Mouse (Mus musculus) heart, embryonic 10.5 days (tissue): ENCODE measurements around the gene Ppp1r27. TPM values are rescaled to one million over a fixed set of nuclear protein-coding genes. Genes with fewer than 3 reads are reported as not detected.
"Not testable (repeated sequence)": the region's sequence is repeated elsewhere in the genome, so short reads cannot be mapped to it uniquely, and the experiment has no call there.

ENCODE experiments used
- DNase-seq: peaks from one replicate; pipeline ENCODE4 v3.0.0-alpha.2; 2017; ENCODE audit warnings: low spot score
- H3K27ac ChIP-seq: fragments of 300-500 bp; sonication (generic); 2 replicates; pipeline ENCODE4 v1.5.1; 2016; ENCODE audit warnings: mild to moderate bottlenecking
- H3K27me3 ChIP-seq: fragments of 300-500 bp; sonication (generic); 2 replicates; pipeline ENCODE4 v1.6.1; 2016; ENCODE audit warnings: mild to moderate bottlenecking; ENCODE audit not compliant: poor library complexity, insufficient read depth, severe bottlenecking
- H3K36me3 ChIP-seq: fragments of 300-500 bp; sonication (generic); 2 replicates; pipeline ENCODE4 v1.6.1; 2016; ENCODE audit warnings: mild to moderate bottlenecking, moderate library complexity
- H3K4me1 ChIP-seq: fragments of 300-500 bp; sonication (generic); 2 replicates; pipeline ENCODE4 v1.6.1; 2016; ENCODE audit warnings: mild to moderate bottlenecking
- H3K4me3 ChIP-seq: fragments of 300-500 bp; sonication (generic); 2 replicates; pipeline ENCODE4 v1.5.1; 2016; ENCODE audit warnings: mild to moderate bottlenecking, moderate library complexity
- H3K9me3 ChIP-seq: fragments of 300-500 bp; sonication (generic); 2 replicates; pipeline ENCODE4 v1.6.1; 2016; ENCODE audit warnings: mild to moderate bottlenecking, moderate library complexity
- WGBS: fragments of 180-500 bp; shearing (Covaris S2); methylation state at CpG from one replicate; pipeline ENCODE4 v1.1.7; 2016; 5-methylcytosine and 5-hydroxymethylcytosine counted together
- polyA plus RNA-seq: library from polyadenylated mRNA; unstranded; fragments of >200 nt; fragmentation: Nextera tagmentation; extraction: Ambion mirVana; gene quantifications from 2 replicates; pipeline ENCODE4 v1.2.1, GENCODE M21; 2016

Ppp1r27 gene
- polyA plus RNA-seq, 1 experiment from 2014 or later = not detected

GRCm38 (mm10) chr11:120572417-120572751 lies 21.5 kb upstream of the Ppp1r27 start:
- WGBS = under 1% methylated on average over 24 of the region's 24 CpGs
- no peak for DNase-seq
- Histone ChIP-seq H3K4me3 (peak overlapping the region; percentile 99), H3K27ac (peak overlapping the region; percentile 97), H3K4me1 (peaks cover 24% of the 10 kb centered on the region), H3K9me3 (no peaks in the 10 kb centered on the region), H3K36me3 (peaks cover 50% of the 10 kb centered on the region), H3K27me3 (no peaks in the 10 kb centered on the region)

GRCm38 (mm10) chr11:120571754-120572416 lies 21.0 kb upstream of the Ppp1r27 start:
- Histone ChIP-seq H3K27me3 (no peaks in the 10 kb centered on the region), H3K9me3 (no peaks in the 10 kb centered on the region), H3K27ac (peak overlapping the region; percentile 97), H3K36me3 (peaks cover 50% of the 10 kb centered on the region), H3K4me1 (peaks cover 24% of the 10 kb centered on the region), H3K4me3 (peak overlapping the region; percentile 99)
- WGBS = 8% methylated on average over 11 of the region's 11 CpGs
- DNase-seq = no peak

- H3K27ac ChIP-seq = peak overlapping the region; percentile 97; the same call in 1 of the 2 replicates
- H3K4me1 ChIP-seq = peaks cover 24% of the 10 kb centered on the region
- 34% methylated on average over 3 of the region's 3 CpGs for WGBS
- no peaks in the 10 kb centered on the region for H3K9me3 ChIP-seq
- peak overlapping the region; percentile 99 for H3K4me3 ChIP-seq
- peaks cover 51% of the 10 kb centered on the region for H3K36me3 ChIP-seq
- DNase-seq = no peak
- H3K27me3 ChIP-seq = no peaks in the 10 kb centered on the region
These were observed 20.2 kb upstream of the Ppp1r27 start for GRCm38 (mm10) chr11:120571122-120571521.

GRCm38 (mm10) chr11:120568324-120568723 lies 17.4 kb upstream of the Ppp1r27 start:
- WGBS = 95% methylated on average over 6 of the region's 6 CpGs
- Histone ChIP-seq H3K9me3 (no peaks in the 10 kb centered on the region), H3K36me3 (peaks cover 79% of the 10 kb centered on the region), H3K4me3 (no peak overlapping the region), H3K27me3 (no peaks in the 10 kb centered on the region), H3K4me1 (peaks cover 14% of the 10 kb centered on the region), H3K27ac (no peak overlapping the region)
- no peak for DNase-seq

- Histone ChIP-seq H3K9me3 (no peaks in the 10 kb centered on the region), H3K4me1 (no peaks in the 10 kb centered on the region), H3K4me3 (no peak overlapping the region), H3K27ac (no peak overlapping the region), H3K27me3 (no peaks in the 10 kb centered on the region), H3K36me3 (peaks cover 97% of the 10 kb centered on the region)
- no peak for DNase-seq
- WGBS = 84% methylated on average over 9 of the region's 9 CpGs
These were observed 14.2 kb upstream of the Ppp1r27 start for GRCm38 (mm10) chr11:120565114-120565513.

- Histone ChIP-seq H3K9me3 (no peaks in the 10 kb centered on the region), H3K4me1 (no peaks in the 10 kb centered on the region), H3K27me3 (no peaks in the 10 kb centered on the region), H3K36me3 (peaks cover 93% of the 10 kb centered on the region), H3K4me3 (no peak overlapping the region), H3K27ac (no peak overlapping the region)
- 93% methylated on average over 13 of the region's 13 CpGs for WGBS
- DNase-seq = no peak
These were observed 12.0 kb upstream of the Ppp1r27 start for GRCm38 (mm10) chr11:120562949-120563348.

- H3K4me3 ChIP-seq = no peak overlapping the region
- peak; percentile 70 for DNase-seq
- WGBS = 94% methylated on average over 13 of the region's 13 CpGs
These were observed 10.2 kb upstream of the Ppp1r27 start for GRCm38 (mm10) chr11:120560952-120561728.

GRCm38 (mm10) chr11:120558843-120559242 lies 7.9 kb upstream of the Ppp1r27 start:
- H3K36me3 ChIP-seq = peaks cover 52% of the 10 kb centered on the region
- not testable (repeated sequence) for H3K27ac ChIP-seq, H3K27me3 ChIP-seq, DNase-seq, H3K4me3 ChIP-seq, H3K9me3 ChIP-seq
- H3K4me1 ChIP-seq = peaks cover 12% of the 10 kb centered on the region
- 88% methylated on average over 6 of the region's 6 CpGs for WGBS

More at GRCm38 (mm10) chr11:120560952-120561728, 10.2 kb upstream of the Ppp1r27 start:
- Histone ChIP-seq H3K9me3 (no peaks in the 10 kb centered on the region), H3K4me1 (no peaks in the 10 kb centered on the region), H3K27me3 (no peaks in the 10 kb centered on the region), H3K36me3 (peaks cover 75% of the 10 kb centered on the region), H3K27ac (no peak overlapping the region)

GRCm38 (mm10) chr11:120555260-120555659 lies 4.3 kb upstream of the Ppp1r27 start:
- Histone ChIP-seq H3K4me3 (0 out of 2 replicates have a peak overlapping the region, but pooled peaks have one; percentile 9), H3K27ac (peak overlapping the region; percentile 49; the same call in 1 of the 2 replicates), H3K4me1 (peaks cover 19% of the 10 kb centered on the region), H3K27me3 (peaks cover 3% of the 10 kb centered on the region; the same call in 1 of the 2 replicates), H3K9me3 (no peaks in the 10 kb centered on the region), H3K36me3 (peaks cover 17% of the 10 kb centered on the region)
- 69% methylated on average over 2 of the region's 2 CpGs for WGBS
- no peak for DNase-seq

GRCm38 (mm10) chr11:120554834-120555233 lies 3.9 kb upstream of the Ppp1r27 start:
- Histone ChIP-seq H3K4me1 (peaks cover 24% of the 10 kb centered on the region), H3K27me3 (peaks cover 3% of the 10 kb centered on the region; the same call in 1 of the 2 replicates), H3K36me3 (peaks cover 12% of the 10 kb centered on the region), H3K9me3 (no peaks in the 10 kb centered on the region), H3K27ac (peak overlapping the region; percentile 49), H3K4me3 (0 out of 2 replicates have a peak overlapping the region, but pooled peaks have one; percentile 9)
- DNase-seq = no peak
- WGBS = 33% methylated on average over 7 of the region's 7 CpGs

GRCm38 (mm10) chr11:120552736-120553135 lies 1.8 kb upstream of the Ppp1r27 start:
- H3K9me3 ChIP-seq = no peaks in the 10 kb centered on the region
- H3K27me3 ChIP-seq = peaks cover 3% of the 10 kb centered on the region; the same call in 1 of the 2 replicates
- no peak overlapping the region for H3K27ac ChIP-seq
- DNase-seq = no peak
- 70% methylated on average over 5 of the region's 5 CpGs for WGBS
- H3K4me3 ChIP-seq = no peak overlapping the region
- H3K36me3 ChIP-seq = no peaks in the 10 kb centered on the region
- peaks cover 38% of the 10 kb centered on the region for H3K4me1 ChIP-seq

GRCm38 (mm10) chr11:120549986-120550809 lies 734 bp downstream of the Ppp1r27 start:
- H3K27ac ChIP-seq = peak overlapping the region; percentile 98
- H3K27me3 ChIP-seq = no peaks in the 10 kb centered on the region
- no peak for DNase-seq
- peaks cover 46% of the 10 kb centered on the region for H3K4me1 ChIP-seq
- no peaks in the 10 kb centered on the region for H3K9me3 ChIP-seq
- peak overlapping the region; percentile 91 for H3K4me3 ChIP-seq
- WGBS = 73% methylated on average over 11 of the region's 11 CpGs
- peaks cover 9% of the 10 kb centered on the region for H3K36me3 ChIP-seq
